Mouse (Mus musculus): ENCODE data around the gene Rnf41. TPM values are rescaled to one million over a fixed set of nuclear protein-coding genes. Genes with fewer than 3 reads are reported as not detected.

Rnf41 gene
- polyA plus RNA-seq, 1 experiment from 2014 or later, result 40.8 TPM

GRCm38 (mm10) chr10:128374393-128374792 lies 37.1 kb upstream of the Rnf41 start:
- Histone ChIP-seq H3K4me3 (no peak overlapping the region), H3K9me3 (no peaks in the 10 kb centered on the region), H3K36me3 (peaks cover 13% of the 10 kb centered on the region), H3K9ac (no peak overlapping the region), H3K27me3 (no peaks in the 10 kb centered on the region), H3K4me1 (peaks cover 27% of the 10 kb centered on the region), H3K27ac (no peak overlapping the region), H3K4me2 (no peak overlapping the region)
- ATAC-seq (ENCODE audit: insufficient number of reproducible peaks, low FRiP score, low TSS enrichment, low read depth), result no peak
- WGBS, result 78% methylated on average over 6 of the region's 6 CpGs

GRCm38 (mm10) chr10:128376099-128376454 lies 35.4 kb upstream of the Rnf41 start:
- Histone ChIP-seq H3K9me3 (no peaks in the 10 kb centered on the region), H3K4me2 (peak overlapping the region; percentile 80), H3K27ac (peak overlapping the region; percentile 96), H3K9ac (peak overlapping the region; percentile 96; the same call in 1 of the 2 replicates), H3K27me3 (no peaks in the 10 kb centered on the region), H3K4me1 (peaks cover 26% of the 10 kb centered on the region), H3K4me3 (peak overlapping the region; percentile 87), H3K36me3 (peaks cover 29% of the 10 kb centered on the region)
- no peak for ATAC-seq (ENCODE audit: insufficient number of reproducible peaks, low FRiP score, low TSS enrichment, low read depth)
- 48% methylated on average over 4 of the region's 4 CpGs for WGBS

- peak within 1 kb of the TSS; percentile 87 for H3K4me3 ChIP-seq
- peak within 1 kb of the TSS; percentile 96 for H3K27ac ChIP-seq
- H3K9me3 ChIP-seq, result no peaks in the 10 kb centered on the region
- WGBS, result 0% methylated on average over 41 of the region's 73 CpGs
- no peaks in the 10 kb centered on the region for H3K27me3 ChIP-seq
- peaks cover 33% of the 10 kb centered on the region for H3K36me3 ChIP-seq
- peaks cover 26% of the 10 kb centered on the region for H3K4me1 ChIP-seq
- peak within 1 kb of the TSS; percentile 96 for H3K9ac ChIP-seq
- ATAC-seq (ENCODE audit: insufficient number of reproducible peaks, low FRiP score, low TSS enrichment, low read depth), result peak; percentile 87
- H3K4me2 ChIP-seq, result peak within 1 kb of the TSS; percentile 80
Observed at GRCm38 (mm10) chr10:128376455-128377211, 34.8 kb upstream of the Rnf41 start, which contains the start of gene Ankrd52. Gene Ankrd52, plus strand, starts transcription at chr10:128377115.

GRCm38 (mm10) chr10:128377222-128377939 lies 34.1 kb upstream of the Rnf41 start:
- Histone ChIP-seq H3K36me3 (peaks cover 41% of the 10 kb centered on the region), H3K9ac (peak overlapping the region; percentile 96), H3K9me3 (no peaks in the 10 kb centered on the region), H3K4me2 (peak overlapping the region; percentile 80), H3K27ac (peak overlapping the region; percentile 96), H3K4me3 (peak overlapping the region; percentile 87), H3K27me3 (no peaks in the 10 kb centered on the region), H3K4me1 (peaks cover 26% of the 10 kb centered on the region)
- peak; percentile 75 for ATAC-seq (ENCODE audit: insufficient number of reproducible peaks, low FRiP score, low TSS enrichment, low read depth)
- under 1% methylated on average over 47 of the region's 47 CpGs for WGBS

GRCm38 (mm10) chr10:128377940-128378448 lies 33.5 kb upstream of the Rnf41 start:
- peaks cover 26% of the 10 kb centered on the region for H3K4me1 ChIP-seq
- peak overlapping the region; percentile 80 for H3K4me2 ChIP-seq
- H3K27me3 ChIP-seq, result no peaks in the 10 kb centered on the region
- no peaks in the 10 kb centered on the region for H3K9me3 ChIP-seq
- H3K4me3 ChIP-seq, result peak overlapping the region; percentile 87
- peaks cover 47% of the 10 kb centered on the region for H3K36me3 ChIP-seq
- no peak for ATAC-seq (ENCODE audit: insufficient number of reproducible peaks, low FRiP score, low TSS enrichment, low read depth)
- peak overlapping the region; percentile 96 for H3K27ac ChIP-seq
- peak overlapping the region; percentile 96 for H3K9ac ChIP-seq
- WGBS, result 53% methylated on average over 14 of the region's 14 CpGs

GRCm38 (mm10) chr10:128378462-128378861 lies 33.0 kb upstream of the Rnf41 start:
- no peaks in the 10 kb centered on the region for H3K9me3 ChIP-seq
- H3K4me2 ChIP-seq, result peak overlapping the region; percentile 80
- WGBS, result 82% methylated on average over 3 of the region's 3 CpGs
- 0 out of 2 replicates have a peak overlapping the region, but pooled peaks have one; percentile 96 for H3K9ac ChIP-seq
- H3K36me3 ChIP-seq, result peaks cover 51% of the 10 kb centered on the region
- peak overlapping the region; percentile 96; the same call in 1 of the 2 replicates for H3K27ac ChIP-seq
- H3K27me3 ChIP-seq, result no peaks in the 10 kb centered on the region
- H3K4me1 ChIP-seq, result peaks cover 26% of the 10 kb centered on the region
- ATAC-seq (ENCODE audit: insufficient number of reproducible peaks, low FRiP score, low TSS enrichment, low read depth), result no peak
- H3K4me3 ChIP-seq, result peak overlapping the region; percentile 87

- Histone ChIP-seq H3K4me3 (no peak overlapping the region), H3K4me1 (peaks cover 26% of the 10 kb centered on the region), H3K27me3 (no peaks in the 10 kb centered on the region), H3K9ac (no peak overlapping the region), H3K4me2 (no peak overlapping the region), H3K36me3 (peaks cover 59% of the 10 kb centered on the region), H3K9me3 (no peaks in the 10 kb centered on the region), H3K27ac (no peak overlapping the region)
- 93% methylated on average over 7 of the region's 7 CpGs for WGBS
- ATAC-seq (ENCODE audit: insufficient number of reproducible peaks, low FRiP score, low TSS enrichment, low read depth), result no peak
Observed at GRCm38 (mm10) chr10:128379260-128379659, 32.2 kb upstream of the Rnf41 start.

- H3K9me3 ChIP-seq, result no peaks in the 10 kb centered on the region
- no peak overlapping the region for H3K9ac ChIP-seq
- no peak overlapping the region for H3K4me2 ChIP-seq
- ATAC-seq (ENCODE audit: insufficient number of reproducible peaks, low FRiP score, low TSS enrichment, low read depth), result no peak
- 89% methylated on average over 5 of the region's 5 CpGs for WGBS
- H3K27ac ChIP-seq, result no peak overlapping the region
- no peaks in the 10 kb centered on the region for H3K27me3 ChIP-seq
- peaks cover 72% of the 10 kb centered on the region for H3K36me3 ChIP-seq
- peaks cover 26% of the 10 kb centered on the region for H3K4me1 ChIP-seq
- H3K4me3 ChIP-seq, result no peak overlapping the region
Observed at GRCm38 (mm10) chr10:128380565-128380964, 30.9 kb upstream of the Rnf41 start.

- no peaks in the 10 kb centered on the region for H3K9me3 ChIP-seq
- H3K4me3 ChIP-seq, result no peak overlapping the region
- peaks cover 92% of the 10 kb centered on the region for H3K36me3 ChIP-seq
- H3K4me2 ChIP-seq, result no peak overlapping the region
- H3K27me3 ChIP-seq, result no peaks in the 10 kb centered on the region
- no peak overlapping the region for H3K9ac ChIP-seq
- no peak for ATAC-seq (ENCODE audit: insufficient number of reproducible peaks, low FRiP score, low TSS enrichment, low read depth)
- no peak overlapping the region for H3K27ac ChIP-seq
- peaks cover 20% of the 10 kb centered on the region for H3K4me1 ChIP-seq
- WGBS, result 81% methylated on average over 8 of the region's 8 CpGs
Observed at GRCm38 (mm10) chr10:128382482-128382881, 29.0 kb upstream of the Rnf41 start.

GRCm38 (mm10) chr10:128385902-128386301 lies 25.6 kb upstream of the Rnf41 start:
- peaks cover 98% of the 10 kb centered on the region for H3K36me3 ChIP-seq
- 86% methylated on average over 7 of the region's 7 CpGs for WGBS
- no peaks in the 10 kb centered on the region for H3K9me3 ChIP-seq
- no peaks in the 10 kb centered on the region for H3K27me3 ChIP-seq
- no peak overlapping the region for H3K9ac ChIP-seq
- ATAC-seq (ENCODE audit: insufficient number of reproducible peaks, low FRiP score, low TSS enrichment, low read depth), result no peak
- no peak overlapping the region for H3K4me3 ChIP-seq
- no peak overlapping the region for H3K4me2 ChIP-seq
- H3K4me1 ChIP-seq, result no peaks in the 10 kb centered on the region
- H3K27ac ChIP-seq, result no peak overlapping the region

- WGBS, result 91% methylated on average over 14 of the region's 14 CpGs
- Histone ChIP-seq H3K9ac (no peak overlapping the region), H3K27ac (no peak overlapping the region), H3K9me3 (no peaks in the 10 kb centered on the region), H3K4me2 (no peak overlapping the region), H3K4me1 (no peaks in the 10 kb centered on the region), H3K27me3 (no peaks in the 10 kb centered on the region), H3K36me3 (peaks cover 99% of the 10 kb centered on the region), H3K4me3 (no peak overlapping the region)
- no peak for ATAC-seq (ENCODE audit: insufficient number of reproducible peaks, low FRiP score, low TSS enrichment, low read depth)
Observed at GRCm38 (mm10) chr10:128388941-128389340, 22.5 kb upstream of the Rnf41 start.

- Histone ChIP-seq H3K27me3 (no peaks in the 10 kb centered on the region), H3K27ac (no peak overlapping the region), H3K4me3 (no peak overlapping the region), H3K9ac (no peak overlapping the region), H3K4me2 (no peak overlapping the region), H3K36me3 (peaks cover 99% of the 10 kb centered on the region), H3K4me1 (peaks cover under 1% of the 10 kb centered on the region), H3K9me3 (no peaks in the 10 kb centered on the region)
- 86% methylated on average over 6 of the region's 6 CpGs for WGBS
- no peak for ATAC-seq (ENCODE audit: insufficient number of reproducible peaks, low FRiP score, low TSS enrichment, low read depth)
Observed at GRCm38 (mm10) chr10:128389570-128389969, 21.9 kb upstream of the Rnf41 start.

Data from limb, embryonic 15.5 days (tissue).